Mouse (Mus musculus): Measurements from ENCODE around the gene Fto.

Fto gene

GRCm38 (mm10) chr8:91312835-91313832, at the start of gene Fto, which contains the start of gene Rpgrip1l:
TSS of gene Fto (plus strand) at chr8:91313525.
TSS of gene Rpgrip1l (minus strand) at chr8:91313262.
- peak; percentile 97 to 98 for DNase-seq

GRCm38 (mm10) chr8:91263939-91264338, 49.4 kb upstream of the Fto start:
- DNase-seq = no peak

GRCm38 (mm10) chr8:91264564-91264963, 48.8 kb upstream of the Fto start:
- DNase-seq = no peak

GRCm38 (mm10) chr8:91269374-91269958, 43.9 kb upstream of the Fto start:
- DNase-seq = no peak

GRCm38 (mm10) chr8:91273493-91273892, 39.8 kb upstream of the Fto start:
- no peak for DNase-seq

GRCm38 (mm10) chr8:91276337-91276736, 37.0 kb upstream of the Fto start:
- no peak for DNase-seq

GRCm38 (mm10) chr8:91278060-91278459, 35.3 kb upstream of the Fto start:
- no peak for DNase-seq

- peak; percentile 56 to 82 for DNase-seq
Measured at GRCm38 (mm10) chr8:91280467-91281212, 32.7 kb upstream of the Fto start.

- DNase-seq = no peak
Measured at GRCm38 (mm10) chr8:91281545-91281944, 31.8 kb upstream of the Fto start.

GRCm38 (mm10) chr8:91282655-91283054, 30.7 kb upstream of the Fto start:
- no peak for DNase-seq

GRCm38 (mm10) chr8:91283815-91284214, 29.5 kb upstream of the Fto start:
- no peak for DNase-seq

- no peak for DNase-seq
Measured at GRCm38 (mm10) chr8:91286237-91286636, 27.1 kb upstream of the Fto start.

GRCm38 (mm10) chr8:91290576-91290975, 22.7 kb upstream of the Fto start:
- DNase-seq = no peak

- no peak for DNase-seq
Measured at GRCm38 (mm10) chr8:91295786-91296185, 17.5 kb upstream of the Fto start.

GRCm38 (mm10) chr8:91298672-91299071, 14.7 kb upstream of the Fto start:
- no peak for DNase-seq

GRCm38 (mm10) chr8:91304481-91305386, 8.6 kb upstream of the Fto start:
- peak; percentile 16 to 31 for DNase-seq

- DNase-seq = no peak
Measured at GRCm38 (mm10) chr8:91312342-91312741, 983 bp upstream of the Fto start.

GRCm38 (mm10) chr8:91317567-91318227, 4.4 kb downstream of the Fto start:
- no peak for DNase-seq

- DNase-seq = no peak
Measured at GRCm38 (mm10) chr8:91318938-91319729, 5.8 kb downstream of the Fto start.

- DNase-seq = no peak
Measured at GRCm38 (mm10) chr8:91323511-91323910, 10.2 kb downstream of the Fto start.

- DNase-seq = no peak
Measured at GRCm38 (mm10) chr8:91324271-91324670, 10.9 kb downstream of the Fto start.
